ENCODE assay signal across 8 mouse cellular contexts in genomic region chr9:100520586-100520985, GRCm38 (mm10). TPM values are rescaled to one million over a fixed set of nuclear protein-coding genes. Genes with fewer than 3 reads are reported as not detected.
DNase-seq lines count a peak whose midpoint lies in the region; ATAC-seq and TF ChIP-seq lines count a peak whose summit lies in the region.

No protein-coding gene starts in this region.

- under 1% methylated on average over 2 of the region's 2 CpGs for WGBS in embryonic facial prominence, embryonic 10.5 days
- WGBS in hindbrain, postnatal 0 days = 0% methylated on average over 2 of the region's 2 CpGs
- 4% methylated on average over 2 of the region's 2 CpGs for WGBS in limb, embryonic 11.5 days

- DNase-seq in CD4-positive, CD25-positive, alpha-beta regulatory T cell, adult 2 months (ENCODE audit: low read depth, low spot score) = peak; percentile 68
- DNase-seq in urinary bladder, postnatal 36 days (ENCODE audit: low spot score in 2 of 2) = peak; percentile 22 to 42
- no peak for DNase-seq in urinary bladder, postnatal 4 days (ENCODE audit: low spot score in 2 of 2)
- DNase-seq in embryonic facial prominence, embryonic 10.5 days (ENCODE audit: low spot score) = peak; percentile 44
- DNase-seq in hindbrain, postnatal 0 days (ENCODE audit: low spot score) = peak; percentile 87
- peak; percentile 43 for DNase-seq in limb, embryonic 11.5 days (ENCODE audit: low spot score)
- DNase-seq in retina, postnatal 1 day = peak; percentile 78

- H3K4me1 ChIP-seq in embryonic facial prominence, embryonic 10.5 days = no peaks in the 10 kb centered on the region
- H3K4me1 ChIP-seq in hindbrain, postnatal 0 days (ENCODE audit: insufficient read depth, low read length) = no peaks in the 10 kb centered on the region
- no peaks in the 10 kb centered on the region for H3K4me1 ChIP-seq in limb, embryonic 11.5 days (ENCODE audit: control insufficient read depth, insufficient read depth, low read length)

- no peak for ATAC-seq in CD4-positive, CD25-positive, alpha-beta regulatory T cell, adult 4 months
- ATAC-seq in hindbrain, postnatal 0 days = no peak
- ATAC-seq in limb, embryonic 11.5 days (ENCODE audit: insufficient number of reproducible peaks, low FRiP score, low TSS enrichment, low read depth) = no peak

- no peaks in the 10 kb centered on the region for H3K27me3 ChIP-seq in embryonic facial prominence, embryonic 10.5 days (replicated peaks; ENCODE audit: low read depth, poor library complexity, severe bottlenecking)
- no peaks in the 10 kb centered on the region for H3K27me3 ChIP-seq in hindbrain, postnatal 0 days (ENCODE audit: insufficient read depth, low read length)
- no peaks in the 10 kb centered on the region for H3K27me3 ChIP-seq in limb, embryonic 11.5 days (ENCODE audit: control insufficient read depth, insufficient read depth, low read length)

- no peak overlapping the region for H3K9ac ChIP-seq in hindbrain, postnatal 0 days (replicated peaks; ENCODE audit: low read length)
- H3K9ac ChIP-seq in limb, embryonic 11.5 days (ENCODE audit: low read length) = no peak overlapping the region

- no peak overlapping the region for H3K27ac ChIP-seq in embryonic facial prominence, embryonic 10.5 days (replicated peaks)
- H3K27ac ChIP-seq in hindbrain, postnatal 0 days = no peak overlapping the region
- H3K27ac ChIP-seq in limb, embryonic 11.5 days (replicated peaks; ENCODE audit: low read depth, low read length) = no peak overlapping the region

- peak; percentile 86 for TF ChIP-seq CTCF in hindbrain, postnatal 0 days (IDR thresholded peaks at IDR 0.05; ENCODE audit: low read depth)

- H3K4me2 ChIP-seq in hindbrain, postnatal 0 days (ENCODE audit: low read depth, low read length) = no peak overlapping the region
- no peak overlapping the region for H3K4me2 ChIP-seq in limb, embryonic 11.5 days (ENCODE audit: low read depth, severe bottlenecking)

- H3K9me3 ChIP-seq in embryonic facial prominence, embryonic 10.5 days = no peaks in the 10 kb centered on the region
- H3K9me3 ChIP-seq in hindbrain, postnatal 0 days (ENCODE audit: low read length) = no peaks in the 10 kb centered on the region
- no peaks in the 10 kb centered on the region for H3K9me3 ChIP-seq in limb, embryonic 11.5 days (ENCODE audit: control insufficient read depth, low read length)

- no peak overlapping the region for H3K4me3 ChIP-seq in embryonic facial prominence, embryonic 10.5 days
- no peak overlapping the region for H3K4me3 ChIP-seq in hindbrain, postnatal 0 days (ENCODE audit: low read length)
- H3K4me3 ChIP-seq in limb, embryonic 11.5 days (ENCODE audit: low read depth, low read length) = no peak overlapping the region

- no peaks in the 10 kb centered on the region for H3K36me3 ChIP-seq in embryonic facial prominence, embryonic 10.5 days (replicated peaks)
- H3K36me3 ChIP-seq in hindbrain, postnatal 0 days (ENCODE audit: insufficient read depth, low read length) = no peaks in the 10 kb centered on the region
- no peaks in the 10 kb centered on the region for H3K36me3 ChIP-seq in limb, embryonic 11.5 days (ENCODE audit: control insufficient read depth, insufficient read depth, low read length)

RNA-seq across cellular contexts. Expression of gene Nck1, which starts 25.3 kb away (rescaled TPM):
- 10 to 100 TPM; 67.2 to 87.4 TPM for polyA plus RNA-seq in CD4-positive, CD25-positive, alpha-beta regulatory T cell, adult 4 months (2017; shearing (Covaris generic))
- 61.4 and 62.0 TPM in 2 replicates for polyA plus RNA-seq in embryonic facial prominence, embryonic 10.5 days (2016; fragmentation: Nextera tagmentation; extraction: Ambion mirVana)
- 8.7 and 10.6 TPM in 2 replicates for total RNA-seq in hindbrain, postnatal 0 days (2014; rRNA removed)
- polyA plus RNA-seq in hindbrain, postnatal 0 days (2015; fragmentation: Nextera tagmentation; extraction: Ambion mirVana) = 38.3 and 42.5 TPM in 2 replicates
- 76.9 and 80.6 TPM in 2 replicates for polyA plus RNA-seq in limb, embryonic 11.5 days (2014; fragmentation: Nextera tagmentation; extraction: Ambion mirVana)

RNA-seq across cellular contexts. Expression of gene Il20rb, which starts 34.0 kb away (rescaled TPM):
- 1 to 10 TPM; 1.0 to 2.7 TPM for polyA plus RNA-seq in CD4-positive, CD25-positive, alpha-beta regulatory T cell, adult 4 months (2017; shearing (Covaris generic))
- polyA plus RNA-seq in embryonic facial prominence, embryonic 10.5 days (2016; fragmentation: Nextera tagmentation; extraction: Ambion mirVana) = 1.1 and 1.8 TPM in 2 replicates
- total RNA-seq in hindbrain, postnatal 0 days (2014; rRNA removed) = 2.1 and 2.4 TPM in 2 replicates
- polyA plus RNA-seq in hindbrain, postnatal 0 days (2015; fragmentation: Nextera tagmentation; extraction: Ambion mirVana) = 2.3 and 2.7 TPM in 2 replicates
- 0.89 and 1.2 TPM in 2 replicates for polyA plus RNA-seq in limb, embryonic 11.5 days (2014; fragmentation: Nextera tagmentation; extraction: Ambion mirVana)

RNA-seq across cellular contexts. Expression of gene Slc35g2, which starts 50.3 kb away (rescaled TPM):
- 1 to 10 TPM; 1.0 to 1.1 TPM for polyA plus RNA-seq in CD4-positive, CD25-positive, alpha-beta regulatory T cell, adult 4 months (2017; shearing (Covaris generic))
- polyA plus RNA-seq in embryonic facial prominence, embryonic 10.5 days (2016; fragmentation: Nextera tagmentation; extraction: Ambion mirVana) = 2.5 and 2.9 TPM in 2 replicates
- 23.9 and 28.1 TPM in 2 replicates for total RNA-seq in hindbrain, postnatal 0 days (2014; rRNA removed)
- polyA plus RNA-seq in hindbrain, postnatal 0 days (2015; fragmentation: Nextera tagmentation; extraction: Ambion mirVana) = 24.7 and 25.3 TPM in 2 replicates
- polyA plus RNA-seq in limb, embryonic 11.5 days (2014; fragmentation: Nextera tagmentation; extraction: Ambion mirVana) = 1.8 and 2.8 TPM in 2 replicates

Comparison
In these comparisons a context has a peak if more than half of its experiments do, and no peak if none do; other contexts are left out.
1. DNase-seq: peak in CD4-positive, CD25-positive, alpha-beta regulatory T cell, adult 2 months (single experiment), urinary bladder, postnatal 36 days (2 of 2), embryonic facial prominence, embryonic 10.5 days (single experiment), hindbrain, postnatal 0 days (single experiment), limb, embryonic 11.5 days (single experiment) and retina, postnatal 1 day (single experiment); none in urinary bladder, postnatal 4 days (0 of 2).